Mouse (Mus musculus) midbrain, postnatal 0 days (tissue): ENCODE measurements around the gene BC051665. TPM values are rescaled to one million over a fixed set of nuclear protein-coding genes. Genes with fewer than 3 reads are reported as not detected.
A peak's percentile ranks its signal among the peaks of the same experiment; 100 is the strongest.

Source experiments
- ATAC-seq: fragments of 200-750 bp; cut with Nextera tagmentation; 2 replicates; pipeline ENCODE4 v1.8.0; 2017; ENCODE audit warnings: moderate number of reproducible peaks, mild to moderate bottlenecking, moderate TSS enrichment, moderate library complexity; ENCODE audit not compliant: low FRiP score
- DNase-seq: peaks from one replicate; pipeline ENCODE4 v3.0.0-alpha.2; 2015; ENCODE audit warnings: low spot score
- H3K27ac ChIP-seq: fragments of 300-500 bp; sonication (generic); 2 replicates; pipeline ENCODE4 v1.5.1; 2014; ENCODE audit warnings: low read depth, mild to moderate bottlenecking, low read length, mixed read lengths
- H3K27me3 ChIP-seq: fragments of 300-500 bp; sonication (generic); 2 replicates; pipeline ENCODE4 v1.6.1; 2014; ENCODE audit warnings: low read length, control low read depth, mixed read lengths; ENCODE audit not compliant: insufficient read depth
- H3K36me3 ChIP-seq: fragments of 300-500 bp; sonication (generic); 2 replicates; pipeline ENCODE4 v1.6.1; 2014; ENCODE audit warnings: low read length, control low read depth, mixed read lengths; ENCODE audit not compliant: insufficient read depth
- H3K4me1 ChIP-seq: fragments of 300-500 bp; sonication (generic); 2 replicates; pipeline ENCODE4 v1.6.1; 2014; ENCODE audit warnings: mild to moderate bottlenecking, control low read depth, antibody characterized with exemption, low read length, mixed read lengths; ENCODE audit not compliant: insufficient read depth
- H3K4me2 ChIP-seq: fragments of 300-500 bp; sonication (generic); 2 replicates; pipeline ENCODE4 v1.6.1; 2014; ENCODE audit warnings: low read depth, mild to moderate bottlenecking, low read length, mixed read lengths; ENCODE audit not compliant: poor library complexity, severe bottlenecking
- H3K4me3 ChIP-seq: fragments of 300-500 bp; sonication (generic); 2 replicates; pipeline ENCODE4 v1.5.1; 2014; ENCODE audit warnings: low read depth, mild to moderate bottlenecking, low read length, moderate library complexity
- H3K9ac ChIP-seq: fragments of 300-500 bp; sonication (generic); replicated peaks from 2 replicates; pipeline ENCODE4 v1.6.1; 2014; ENCODE audit warnings: mild to moderate bottlenecking, low read length, moderate library complexity, mixed read lengths; ENCODE audit not compliant: poor library complexity, severe bottlenecking
- H3K9me3 ChIP-seq: fragments of 300-500 bp; sonication (generic); 2 replicates; pipeline ENCODE4 v1.6.1; 2016; ENCODE audit warnings: low read length, control low read depth
- CTCF ChIP-seq: IDR thresholded peaks from 2 replicates; pipeline ENCODE4 v1.5.1; 2016; ENCODE audit warnings: antibody characterized with exemption, mild to moderate bottlenecking
- WGBS: fragments of 180-500 bp; shearing (Covaris S2); extraction: QIAGEN DNeasy Blood & Tissue Kit; methylation state at CpG from one replicate; pipeline ENCODE4 v1.1.7; 2014; 5-methylcytosine and 5-hydroxymethylcytosine counted together
- polyA plus RNA-seq: library from polyadenylated mRNA; unstranded; fragments of >200 nt; fragmentation: Nextera tagmentation; extraction: Ambion mirVana; gene quantifications from 2 replicates; pipeline ENCODE4 v1.2.1, GENCODE M21; 2015
- total RNA-seq: library from RNA; depleted of rRNA; stranded (reverse); fragments of >200 nt; gene quantifications from 2 replicates; pipeline ENCODE4 v1.2.3, GENCODE M21; 2014

Gene BC051665
- total and polyA plus RNA-seq, 2 experiments from 2014 or later, result not detected

DNA sequence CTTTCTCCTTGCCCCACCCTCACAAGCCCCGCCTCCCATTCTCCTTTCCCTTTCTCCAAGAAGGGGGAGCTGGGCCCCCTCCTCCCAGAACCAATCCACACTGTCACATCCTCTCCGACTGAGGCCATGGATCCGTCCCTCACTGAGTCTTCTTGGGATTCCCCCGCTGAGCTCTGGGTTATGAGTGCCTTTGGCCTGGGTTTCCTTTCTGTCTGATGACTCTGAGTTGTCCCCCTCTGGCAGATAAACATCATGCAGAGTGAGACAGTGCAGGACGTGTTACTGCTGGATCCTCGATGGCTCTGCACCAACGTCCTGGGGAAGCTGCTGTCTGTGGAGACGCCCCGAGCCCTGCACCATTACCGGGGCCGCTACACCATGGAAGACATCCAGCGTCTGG lies 25.8 kb downstream of the BC051665 start:
- H3K27me3 ChIP-seq, result no peaks in the 10 kb centered on the region
- ATAC-seq (no peak), DNase-seq (no peak)
- WGBS, result 94% methylated on average over 12 of the region's 12 CpGs
- H3K36me3 ChIP-seq, result peaks cover 44% of the 10 kb centered on the region
- H3K9me3 ChIP-seq, result no peaks in the 10 kb centered on the region
- no peak overlapping the region for H3K27ac ChIP-seq
- no peaks in the 10 kb centered on the region for H3K4me1 ChIP-seq
- H3K4me2 ChIP-seq, result no peak overlapping the region
- no peak overlapping the region for H3K9ac ChIP-seq
- no peak for TF ChIP-seq CTCF
- no peak overlapping the region for H3K4me3 ChIP-seq

DNA sequence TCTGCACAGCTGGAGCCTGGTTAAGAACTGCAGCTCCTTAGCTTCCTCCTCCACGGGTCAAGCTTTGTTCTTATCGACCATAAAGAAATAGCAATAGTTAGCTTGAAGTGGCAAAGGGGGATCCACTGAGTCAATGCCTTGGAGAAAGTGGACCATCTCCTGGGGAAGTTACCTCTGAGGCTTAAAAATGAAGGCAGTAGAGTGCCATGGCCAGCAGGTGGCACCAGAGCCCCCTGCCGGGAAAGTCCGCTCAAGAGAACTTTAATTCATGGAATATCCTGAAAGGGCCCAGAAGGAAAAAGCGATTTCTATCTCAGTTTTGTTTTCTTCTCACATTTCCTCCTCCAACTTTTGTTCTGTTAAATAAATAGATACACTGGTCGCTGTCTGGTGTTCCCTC lies 27.0 kb downstream of the BC051665 start:
- H3K9me3 ChIP-seq, result no peaks in the 10 kb centered on the region
- H3K27ac ChIP-seq, result no peak overlapping the region
- no peak for ATAC-seq
- H3K4me3 ChIP-seq, result no peak overlapping the region
- H3K36me3 ChIP-seq, result peaks cover 50% of the 10 kb centered on the region
- TF ChIP-seq CTCF, result peak; percentile 89
- WGBS, result 36% methylated on average over 6 of the region's 6 CpGs
- DNase-seq, result peak; percentile 63
- H3K27me3 ChIP-seq, result no peaks in the 10 kb centered on the region
- no peak overlapping the region for H3K4me2 ChIP-seq
- H3K9ac ChIP-seq, result no peak overlapping the region
- H3K4me1 ChIP-seq, result no peaks in the 10 kb centered on the region

DNA sequence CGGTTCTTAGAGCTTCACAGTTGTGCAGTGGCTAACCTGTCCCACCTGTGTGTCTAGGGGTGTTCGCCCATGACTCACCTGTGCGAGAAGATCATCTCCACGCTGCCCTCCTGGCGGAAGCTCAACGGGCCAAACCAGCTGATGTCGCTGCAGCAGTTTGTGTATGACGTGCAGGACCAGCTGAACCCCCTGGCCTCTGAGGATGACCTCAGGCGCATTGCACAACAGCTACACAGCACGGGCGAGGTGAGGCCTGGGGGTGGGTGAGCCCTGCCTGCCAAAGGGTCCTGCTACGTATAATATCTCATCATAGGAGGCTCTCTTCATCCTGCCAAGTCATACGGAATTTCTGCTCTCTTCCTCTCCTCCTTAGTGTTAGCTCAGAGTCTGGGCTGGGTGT lies 28.9 kb downstream of the BC051665 start:
- 91% methylated on average over 13 of the region's 13 CpGs for WGBS
- H3K4me3 ChIP-seq, result no peak overlapping the region
- no peaks in the 10 kb centered on the region for H3K9me3 ChIP-seq
- no peak overlapping the region for H3K9ac ChIP-seq
- peaks cover 57% of the 10 kb centered on the region for H3K36me3 ChIP-seq
- H3K27ac ChIP-seq, result no peak overlapping the region
- ATAC-seq (no peak), DNase-seq (no peak)
- no peak overlapping the region for H3K4me2 ChIP-seq
- no peak for TF ChIP-seq CTCF
- H3K27me3 ChIP-seq, result no peaks in the 10 kb centered on the region
- H3K4me1 ChIP-seq, result no peaks in the 10 kb centered on the region

GRCm38 (mm10) chr13:60755251-60755650 lies 30.9 kb downstream of the BC051665 start:
- Histone ChIP-seq H3K27me3 (no peaks in the 10 kb centered on the region), H3K27ac (no peak overlapping the region), H3K36me3 (peaks cover 60% of the 10 kb centered on the region), H3K4me1 (no peaks in the 10 kb centered on the region), H3K4me2 (no peak overlapping the region), H3K9me3 (no peaks in the 10 kb centered on the region), H3K4me3 (no peak overlapping the region), H3K9ac (no peak overlapping the region)
- WGBS, result 91% methylated on average over 2 of the region's 2 CpGs
- ATAC-seq, result no peak
- no peak for TF ChIP-seq CTCF
- no peak for DNase-seq

GRCm38 (mm10) chr13:60753216-60753615 lies 32.9 kb downstream of the BC051665 start:
- ATAC-seq, result no peak
- no peaks in the 10 kb centered on the region for H3K9me3 ChIP-seq

DNA sequence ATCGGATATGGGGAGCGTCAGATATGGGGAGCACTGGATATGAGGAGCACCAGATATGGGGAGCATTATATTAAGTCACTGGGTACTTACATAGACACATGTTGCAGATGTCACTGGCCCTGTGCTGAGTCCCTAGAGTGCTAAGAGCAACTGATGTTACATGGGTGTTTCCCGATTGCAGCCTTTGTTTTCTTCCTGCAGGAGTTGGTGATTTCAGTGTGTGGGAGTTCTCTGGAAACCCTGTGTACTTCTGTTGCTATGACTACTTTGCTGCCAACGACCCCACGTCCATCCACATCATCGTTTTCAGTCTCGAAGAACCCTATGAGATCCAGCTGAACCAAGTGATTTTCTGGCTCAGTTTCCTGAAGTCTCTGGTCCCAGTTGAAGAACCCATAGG lies 35.2 kb downstream of the BC051665 start:
- TF ChIP-seq CTCF, result no peak
- Histone ChIP-seq H3K4me3 (no peak overlapping the region), H3K27me3 (no peaks in the 10 kb centered on the region), H3K27ac (no peak overlapping the region), H3K36me3 (peaks cover 70% of the 10 kb centered on the region), H3K9me3 (no peaks in the 10 kb centered on the region), H3K4me1 (no peaks in the 10 kb centered on the region), H3K9ac (no peak overlapping the region), H3K4me2 (no peak overlapping the region)
- 93% methylated on average over 7 of the region's 7 CpGs for WGBS
- no peak for DNase-seq
- ATAC-seq, result no peak

More at GRCm38 (mm10) chr13:60753216-60753615, 32.9 kb downstream of the BC051665 start:
- Histone ChIP-seq H3K4me3 (no peak overlapping the region), H3K4me2 (no peak overlapping the region), H3K27ac (no peak overlapping the region), H3K36me3 (peaks cover 73% of the 10 kb centered on the region), H3K27me3 (no peaks in the 10 kb centered on the region), H3K4me1 (no peaks in the 10 kb centered on the region), H3K9ac (no peak overlapping the region)
- no peak for DNase-seq
- 95% methylated on average over 6 of the region's 6 CpGs for WGBS
- TF ChIP-seq CTCF, result peak; percentile 2; the same call in 1 of the 2 replicates
